Mouse (Mus musculus): Measurements from ENCODE around the gene Itprid1.

GRCm38 (mm10) chr6:56012384-56012783 lies 175.7 kb downstream of the Itprid1 start:
- no peak for TF ChIP-seq CTCF (IDR thresholded peaks at IDR 0.05; ENCODE audit: low read depth)
- no peak for TF ChIP-seq EP300 (IDR thresholded peaks at IDR 0.05; ENCODE audit: low read depth)
